Comparison of ENCODE assay signal across 11 mouse cellular contexts in the genomic region with DNA sequence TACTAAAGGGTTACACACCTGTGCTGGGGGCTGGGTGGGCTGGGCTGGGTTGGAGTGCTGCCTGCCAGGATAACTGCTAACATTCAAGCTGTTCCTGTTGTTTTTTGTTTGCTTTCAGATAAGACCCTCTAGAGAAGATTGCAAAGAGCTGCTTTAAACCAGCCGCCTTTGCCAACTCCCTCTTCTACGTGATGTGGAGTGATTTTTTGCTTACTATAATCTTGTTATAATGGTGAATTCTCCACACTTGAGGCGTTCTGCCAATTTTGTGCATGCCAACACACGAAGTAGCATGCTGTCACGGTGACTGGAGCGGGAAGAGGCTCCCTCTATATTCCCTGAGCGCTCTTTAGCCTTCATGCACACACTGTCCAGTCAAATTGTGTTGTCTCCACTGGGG. TPM values are rescaled to one million over a fixed set of nuclear protein-coding genes. Genes with fewer than 3 reads are reported as not detected.
DNase-seq lines count a peak whose midpoint lies in the region; ATAC-seq lines count a peak whose summit lies in the region.
"Had no signal": no experiment of that assay in that cellular context is flagged by ENCODE, and none has a peak within 500 bp of the region (broad histone marks: within the 10 kb centered on the region; RNA-seq: fewer than 3 reads in every experiment).

No protein-coding gene starts in this region.

- H3K27ac ChIP-seq in forebrain, embryonic 14.5 days (ENCODE audit: low read depth, low read length): no peak overlapping the region
- H3K27ac ChIP-seq in forebrain, embryonic 12.5 days: no peak overlapping the region
- H3K27ac ChIP-seq in liver, embryonic 12.5 days: no peak overlapping the region
- 0 out of 2 replicates have a peak overlapping the region, but pooled peaks have one; percentile 27 for H3K27ac ChIP-seq in limb, embryonic 15.5 days
- H3K27ac ChIP-seq in stomach, embryonic 14.5 days (ENCODE audit: low read length): peak overlapping the region; percentile 30; the same call in 1 of the 2 replicates
- H3K27ac ChIP-seq: limb, embryonic 12.5 days had no signal

- no peak overlapping the region for H3K4me2 ChIP-seq in forebrain, embryonic 14.5 days (ENCODE audit: low read length)
- H3K4me2 ChIP-seq in forebrain, embryonic 12.5 days: no peak overlapping the region
- no peak overlapping the region for H3K4me2 ChIP-seq in liver, embryonic 12.5 days
- no peak overlapping the region for H3K4me2 ChIP-seq in limb, embryonic 15.5 days
- no peak overlapping the region for H3K4me2 ChIP-seq in stomach, embryonic 14.5 days (replicated peaks; ENCODE audit: low read depth, low read length)
- H3K4me2 ChIP-seq: limb, embryonic 12.5 days had no signal

- no peak overlapping the region for H3K4me3 ChIP-seq in forebrain, embryonic 14.5 days (ENCODE audit: low read depth, low read length)
- no peak overlapping the region for H3K4me3 ChIP-seq in forebrain, embryonic 12.5 days (replicated peaks)
- no peak overlapping the region for H3K4me3 ChIP-seq in liver, embryonic 12.5 days
- H3K4me3 ChIP-seq in limb, embryonic 15.5 days: no peak overlapping the region
- H3K4me3 ChIP-seq in stomach, embryonic 14.5 days (ENCODE audit: low read depth, low read length): no peak overlapping the region
- H3K4me3 ChIP-seq: limb, embryonic 12.5 days had no signal

- no peaks in the 10 kb centered on the region for H3K36me3 ChIP-seq in forebrain, embryonic 14.5 days (ENCODE audit: control insufficient read depth, insufficient read depth, low read length)
- no peaks in the 10 kb centered on the region for H3K36me3 ChIP-seq in forebrain, embryonic 12.5 days (replicated peaks)
- H3K36me3 ChIP-seq in liver, embryonic 12.5 days: peaks cover 5% of the 10 kb centered on the region
- no peaks in the 10 kb centered on the region; the same call in 1 of the 2 replicates for H3K36me3 ChIP-seq in limb, embryonic 15.5 days
- H3K36me3 ChIP-seq in stomach, embryonic 14.5 days (ENCODE audit: control insufficient read depth, insufficient read depth, low read length): no peaks in the 10 kb centered on the region

- ATAC-seq in forebrain, embryonic 14.5 days: peak; percentile 37; the same call in 1 of the 2 replicates
- no peak for ATAC-seq in forebrain, embryonic 12.5 days (ENCODE audit: low FRiP score)
- ATAC-seq in liver, embryonic 12.5 days: peak; percentile 35; the same call in 1 of the 2 replicates
- no peak for ATAC-seq in limb, embryonic 15.5 days (ENCODE audit: insufficient number of reproducible peaks, low FRiP score, low TSS enrichment, low read depth)
- peak; percentile 73 for ATAC-seq in stomach, embryonic 14.5 days (ENCODE audit: insufficient number of reproducible peaks, insufficient read depth, low FRiP score, low read depth)
- ATAC-seq: inflammation-experienced regulatory T-cells, adult 6 months had no signal

- H3K9ac ChIP-seq in forebrain, embryonic 14.5 days (ENCODE audit: low read length): no peak overlapping the region
- no peak overlapping the region for H3K9ac ChIP-seq in forebrain, embryonic 12.5 days
- H3K9ac ChIP-seq in liver, embryonic 12.5 days: no peak overlapping the region
- no peak overlapping the region for H3K9ac ChIP-seq in limb, embryonic 15.5 days
- no peak overlapping the region for H3K9ac ChIP-seq in stomach, embryonic 14.5 days (replicated peaks; ENCODE audit: low read depth, low read length)
- H3K9ac ChIP-seq: limb, embryonic 12.5 days had no signal

- no peaks in the 10 kb centered on the region for H3K9me3 ChIP-seq in forebrain, embryonic 14.5 days (replicated peaks; ENCODE audit: control insufficient read depth, low read length)
- no peaks in the 10 kb centered on the region for H3K9me3 ChIP-seq in forebrain, embryonic 12.5 days
- no peaks in the 10 kb centered on the region for H3K9me3 ChIP-seq in liver, embryonic 12.5 days (replicated peaks)
- H3K9me3 ChIP-seq in limb, embryonic 15.5 days: no peaks in the 10 kb centered on the region
- H3K9me3 ChIP-seq in stomach, embryonic 14.5 days (ENCODE audit: control insufficient read depth, low read depth, low read length): peaks cover 3% of the 10 kb centered on the region; the same call in 1 of the 2 replicates
- H3K9me3 ChIP-seq: limb, embryonic 12.5 days had no signal

- WGBS in forebrain, embryonic 14.5 days: 40% methylated on average over 7 of the region's 7 CpGs
- WGBS in forebrain, embryonic 12.5 days: 64% methylated on average over 7 of the region's 7 CpGs
- WGBS in liver, embryonic 12.5 days (ENCODE audit: insufficient replicate concordance): 51% methylated on average over 7 of the region's 7 CpGs
- WGBS in limb, embryonic 15.5 days: 39% methylated on average over 7 of the region's 7 CpGs
- WGBS in stomach, embryonic 14.5 days: 43% methylated on average over 7 of the region's 7 CpGs

- peaks cover 13% of the 10 kb centered on the region; the same call in 1 of the 2 replicates for H3K4me1 ChIP-seq in forebrain, embryonic 14.5 days (ENCODE audit: control insufficient read depth, insufficient read depth, low read length)
- peaks cover 18% of the 10 kb centered on the region for H3K4me1 ChIP-seq in forebrain, embryonic 12.5 days
- peaks cover 36% of the 10 kb centered on the region for H3K4me1 ChIP-seq in liver, embryonic 12.5 days
- H3K4me1 ChIP-seq in limb, embryonic 15.5 days: peaks cover 26% of the 10 kb centered on the region
- H3K4me1 ChIP-seq in stomach, embryonic 14.5 days (ENCODE audit: control insufficient read depth, insufficient read depth, low read length): peaks cover 33% of the 10 kb centered on the region; the same call in 1 of the 2 replicates

- no peaks in the 10 kb centered on the region for H3K27me3 ChIP-seq in forebrain, embryonic 14.5 days (replicated peaks; ENCODE audit: control insufficient read depth, insufficient read depth, low read length)
- no peaks in the 10 kb centered on the region for H3K27me3 ChIP-seq in forebrain, embryonic 12.5 days
- no peaks in the 10 kb centered on the region for H3K27me3 ChIP-seq in liver, embryonic 12.5 days (replicated peaks)
- no peaks in the 10 kb centered on the region for H3K27me3 ChIP-seq in limb, embryonic 15.5 days
- H3K27me3 ChIP-seq in stomach, embryonic 14.5 days (ENCODE audit: control insufficient read depth, insufficient read depth, low read length): no peaks in the 10 kb centered on the region
- H3K27me3 ChIP-seq: limb, embryonic 12.5 days had no signal

- DNase-seq in forebrain, embryonic 14.5 days (ENCODE audit: low spot score): peak; percentile 67
- no peak for DNase-seq in liver
- no peak for DNase-seq in layer of hippocampus, adult 9-10 months (ENCODE audit: low spot score)
- no peak for DNase-seq in c-Kit-positive CD71-positive TER-119-positive erythroid progenitor cells, embryonic 14.5 days (ENCODE audit: low spot score)
- DNase-seq: thymus, postnatal 14 days had no signal

RNA-seq across cellular contexts. Expression of gene Nfkb1, which starts 17.7 kb away (rescaled TPM):
- polyA plus RNA-seq in forebrain, embryonic 14.5 days (2014; fragmentation: Nextera tagmentation; extraction: Ambion mirVana): 7.2 TPM in 2 replicates
- 9.0 and 9.7 TPM in 2 replicates for polyA plus RNA-seq in forebrain, embryonic 12.5 days (2016; fragmentation: Nextera tagmentation; extraction: Ambion mirVana)
- 18.0 and 18.4 TPM in 2 replicates for polyA plus RNA-seq in liver, embryonic 12.5 days (2016; fragmentation: Nextera tagmentation; extraction: Ambion mirVana)
- 18.5 and 18.8 TPM in 2 replicates for polyA plus RNA-seq in limb, embryonic 15.5 days (2015; fragmentation: Nextera tagmentation; extraction: Ambion mirVana)
- polyA plus RNA-seq in stomach, embryonic 14.5 days (2014; fragmentation: Nextera tagmentation; extraction: Ambion mirVana): 35.4 and 36.2 TPM in 2 replicates

Comparison
In these comparisons a context has a peak if more than half of its experiments do, and no peak if none do; other contexts are left out.
1. ATAC-seq: peak in forebrain, embryonic 14.5 days (single experiment), liver, embryonic 12.5 days (single experiment) and stomach, embryonic 14.5 days (single experiment); none in forebrain, embryonic 12.5 days (single experiment) and limb, embryonic 15.5 days (single experiment).
2. H3K27ac ChIP-seq: peak in limb, embryonic 15.5 days (single experiment) and stomach, embryonic 14.5 days (single experiment); none in forebrain, embryonic 14.5 days (single experiment), forebrain, embryonic 12.5 days (single experiment) and liver, embryonic 12.5 days (single experiment).